Mouse (Mus musculus): Measurements from ENCODE around the gene Thap11. TPM values are rescaled to one million over a fixed set of nuclear protein-coding genes. Genes with fewer than 3 reads are reported as not detected.

The Thap11 gene
- 55.2 and 56.0 TPM in 2 replicates for polyA plus RNA-seq (2015; fragmentation: Nextera tagmentation; extraction: Ambion mirVana)

GRCm38 (mm10) chr8:105854715-105855216 is at the start of gene Thap11:
Gene Thap11 (plus strand): TSS chr8:105855132.
- H3K4me1 ChIP-seq (replicated peaks; ENCODE audit: control insufficient read depth, insufficient read depth, low read length), result peaks cover 30% of the 10 kb centered on the region
- no peaks in the 10 kb centered on the region for H3K27me3 ChIP-seq (ENCODE audit: control insufficient read depth, insufficient read depth, low read depth, low read length)
- H3K9me3 ChIP-seq (ENCODE audit: control insufficient read depth, low read length), result no peaks in the 10 kb centered on the region
- peaks cover 6% of the 10 kb centered on the region; the same call in 1 of the 2 replicates for H3K36me3 ChIP-seq (ENCODE audit: control insufficient read depth, insufficient read depth, low read length)
- WGBS, result 0% methylated on average over 43 of the region's 43 CpGs
- H3K27ac ChIP-seq (ENCODE audit: low read length), result peak within 1 kb of the TSS; percentile 84
- peak; percentile 94 for ATAC-seq (ENCODE audit: low read depth)
- H3K4me3 ChIP-seq (ENCODE audit: low read length), result peak within 1 kb of the TSS; percentile 89
- peak within 1 kb of the TSS; percentile 91 for H3K4me2 ChIP-seq (ENCODE audit: low read depth, low read length)
- peak within 1 kb of the TSS; percentile 91 for H3K9ac ChIP-seq (ENCODE audit: low read length)

- WGBS, result 72% methylated on average over 3 of the region's 3 CpGs
- ATAC-seq (ENCODE audit: low read depth), result no peak
- H3K27ac ChIP-seq (ENCODE audit: low read length), result no peak overlapping the region
Observed at GRCm38 (mm10) chr8:105805346-105805745, 49.6 kb upstream of the Thap11 start.

GRCm38 (mm10) chr8:105805964-105806363 is 49.0 kb upstream of the Thap11 start:
- Histone ChIP-seq H3K4me1 (replicated peaks; ENCODE audit: control insufficient read depth, insufficient read depth, low read length) (peaks cover 10% of the 10 kb centered on the region), H3K4me2 (ENCODE audit: low read depth, low read length) (no peak overlapping the region), H3K9me3 (ENCODE audit: control insufficient read depth, low read length) (no peaks in the 10 kb centered on the region), H3K4me3 (ENCODE audit: low read length) (no peak overlapping the region), H3K27ac (ENCODE audit: low read length) (no peak overlapping the region), H3K9ac (ENCODE audit: low read length) (no peak overlapping the region), H3K27me3 (ENCODE audit: control insufficient read depth, insufficient read depth, low read depth, low read length) (no peaks in the 10 kb centered on the region), H3K36me3 (ENCODE audit: control insufficient read depth, insufficient read depth, low read length) (peaks cover 8% of the 10 kb centered on the region)
- 67% methylated on average over 1 of the region's 1 CpGs for WGBS
- no peak for ATAC-seq (ENCODE audit: low read depth)

More at GRCm38 (mm10) chr8:105805346-105805745, 49.6 kb upstream of the Thap11 start:
- no peaks in the 10 kb centered on the region for H3K9me3 ChIP-seq (ENCODE audit: control insufficient read depth, low read length)
- no peak overlapping the region for H3K4me3 ChIP-seq (ENCODE audit: low read length)
- no peak overlapping the region for H3K4me2 ChIP-seq (ENCODE audit: low read depth, low read length)
- H3K36me3 ChIP-seq (ENCODE audit: control insufficient read depth, insufficient read depth, low read length), result peaks cover 8% of the 10 kb centered on the region
- H3K27me3 ChIP-seq (ENCODE audit: control insufficient read depth, insufficient read depth, low read depth, low read length), result no peaks in the 10 kb centered on the region
- peaks cover 10% of the 10 kb centered on the region for H3K4me1 ChIP-seq (replicated peaks; ENCODE audit: control insufficient read depth, insufficient read depth, low read length)
- H3K9ac ChIP-seq (ENCODE audit: low read length), result no peak overlapping the region

- Histone ChIP-seq H3K36me3 (ENCODE audit: control insufficient read depth, insufficient read depth, low read length) (peaks cover 8% of the 10 kb centered on the region), H3K9me3 (ENCODE audit: control insufficient read depth, low read length) (no peaks in the 10 kb centered on the region), H3K4me3 (ENCODE audit: low read length) (no peak overlapping the region), H3K4me1 (replicated peaks; ENCODE audit: control insufficient read depth, insufficient read depth, low read length) (peaks cover 10% of the 10 kb centered on the region), H3K4me2 (ENCODE audit: low read depth, low read length) (no peak overlapping the region), H3K27me3 (ENCODE audit: control insufficient read depth, insufficient read depth, low read depth, low read length) (no peaks in the 10 kb centered on the region), H3K27ac (ENCODE audit: low read length) (peak overlapping the region; percentile 51), H3K9ac (ENCODE audit: low read length) (no peak overlapping the region)
- 50% methylated on average over 5 of the region's 5 CpGs for WGBS
- ATAC-seq (ENCODE audit: low read depth), result peak; percentile 64
Observed at GRCm38 (mm10) chr8:105807766-105808165, 47.2 kb upstream of the Thap11 start.

GRCm38 (mm10) chr8:105808480-105808879 is 46.5 kb upstream of the Thap11 start:
- Histone ChIP-seq H3K27me3 (ENCODE audit: control insufficient read depth, insufficient read depth, low read depth, low read length) (no peaks in the 10 kb centered on the region), H3K36me3 (ENCODE audit: control insufficient read depth, insufficient read depth, low read length) (peaks cover 8% of the 10 kb centered on the region), H3K27ac (ENCODE audit: low read length) (no peak overlapping the region), H3K9me3 (ENCODE audit: control insufficient read depth, low read length) (no peaks in the 10 kb centered on the region), H3K4me2 (ENCODE audit: low read depth, low read length) (no peak overlapping the region), H3K9ac (ENCODE audit: low read length) (no peak overlapping the region), H3K4me1 (replicated peaks; ENCODE audit: control insufficient read depth, insufficient read depth, low read length) (peaks cover 10% of the 10 kb centered on the region), H3K4me3 (ENCODE audit: low read length) (no peak overlapping the region)
- ATAC-seq (ENCODE audit: low read depth), result no peak
- WGBS, result 94% methylated on average over 2 of the region's 2 CpGs

GRCm38 (mm10) chr8:105810245-105810786 is 44.6 kb upstream of the Thap11 start:
- WGBS, result 81% methylated on average over 6 of the region's 6 CpGs
- no peaks in the 10 kb centered on the region for H3K27me3 ChIP-seq (ENCODE audit: control insufficient read depth, insufficient read depth, low read depth, low read length)
- H3K9me3 ChIP-seq (ENCODE audit: control insufficient read depth, low read length), result no peaks in the 10 kb centered on the region
- no peak overlapping the region for H3K4me2 ChIP-seq (ENCODE audit: low read depth, low read length)
- H3K9ac ChIP-seq (ENCODE audit: low read length), result no peak overlapping the region
- H3K36me3 ChIP-seq (ENCODE audit: control insufficient read depth, insufficient read depth, low read length), result peaks cover 2% of the 10 kb centered on the region; the same call in 1 of the 2 replicates
- ATAC-seq (ENCODE audit: low read depth), result no peak
- H3K4me3 ChIP-seq (ENCODE audit: low read length), result no peak overlapping the region
- H3K27ac ChIP-seq (ENCODE audit: low read length), result no peak overlapping the region
- peaks cover 10% of the 10 kb centered on the region for H3K4me1 ChIP-seq (replicated peaks; ENCODE audit: control insufficient read depth, insufficient read depth, low read length)

- ATAC-seq (ENCODE audit: low read depth), result no peak
- Histone ChIP-seq H3K27me3 (ENCODE audit: control insufficient read depth, insufficient read depth, low read depth, low read length) (no peaks in the 10 kb centered on the region), H3K27ac (ENCODE audit: low read length) (no peak overlapping the region), H3K4me1 (replicated peaks; ENCODE audit: control insufficient read depth, insufficient read depth, low read length) (peaks cover 10% of the 10 kb centered on the region), H3K4me2 (ENCODE audit: low read depth, low read length) (no peak overlapping the region), H3K9me3 (ENCODE audit: control insufficient read depth, low read length) (no peaks in the 10 kb centered on the region), H3K36me3 (ENCODE audit: control insufficient read depth, insufficient read depth, low read length) (no peaks in the 10 kb centered on the region), H3K4me3 (ENCODE audit: low read length) (no peak overlapping the region), H3K9ac (ENCODE audit: low read length) (no peak overlapping the region)
- WGBS, result 89% methylated on average over 10 of the region's 10 CpGs
Observed at GRCm38 (mm10) chr8:105811061-105811460, 43.9 kb upstream of the Thap11 start.

GRCm38 (mm10) chr8:105811543-105811942 is 43.4 kb upstream of the Thap11 start:
- H3K4me2 ChIP-seq (ENCODE audit: low read depth, low read length), result no peak overlapping the region
- H3K27ac ChIP-seq (ENCODE audit: low read length), result no peak overlapping the region
- no peaks in the 10 kb centered on the region for H3K27me3 ChIP-seq (ENCODE audit: control insufficient read depth, insufficient read depth, low read depth, low read length)
- no peaks in the 10 kb centered on the region for H3K36me3 ChIP-seq (ENCODE audit: control insufficient read depth, insufficient read depth, low read length)
- no peak overlapping the region for H3K9ac ChIP-seq (ENCODE audit: low read length)
- 73% methylated on average over 3 of the region's 3 CpGs for WGBS
- ATAC-seq (ENCODE audit: low read depth), result no peak
- peaks cover 10% of the 10 kb centered on the region for H3K4me1 ChIP-seq (replicated peaks; ENCODE audit: control insufficient read depth, insufficient read depth, low read length)
- H3K9me3 ChIP-seq (ENCODE audit: control insufficient read depth, low read length), result no peaks in the 10 kb centered on the region
- no peak overlapping the region for H3K4me3 ChIP-seq (ENCODE audit: low read length)

GRCm38 (mm10) chr8:105812511-105812910 is 42.4 kb upstream of the Thap11 start:
- WGBS, result 79% methylated on average over 5 of the region's 5 CpGs
- no peak for ATAC-seq (ENCODE audit: low read depth)
- Histone ChIP-seq H3K27ac (ENCODE audit: low read length) (no peak overlapping the region), H3K4me2 (ENCODE audit: low read depth, low read length) (no peak overlapping the region), H3K27me3 (ENCODE audit: control insufficient read depth, insufficient read depth, low read depth, low read length) (no peaks in the 10 kb centered on the region), H3K4me1 (replicated peaks; ENCODE audit: control insufficient read depth, insufficient read depth, low read length) (peaks cover 10% of the 10 kb centered on the region), H3K4me3 (ENCODE audit: low read length) (no peak overlapping the region), H3K36me3 (ENCODE audit: control insufficient read depth, insufficient read depth, low read length) (no peaks in the 10 kb centered on the region), H3K9me3 (ENCODE audit: control insufficient read depth, low read length) (no peaks in the 10 kb centered on the region), H3K9ac (ENCODE audit: low read length) (no peak overlapping the region)
